Mouse (Mus musculus): Measurements from ENCODE around the gene Vps52. TPM values are rescaled to one million over a fixed set of nuclear protein-coding genes. Genes with fewer than 3 reads are reported as not detected.

The Vps52 gene
- polyA plus RNA-seq, 1 experiment from 2014 or later = 49.1 TPM

GRCm38 (mm10) chr17:33918293-33919203 is 37.1 kb upstream of the Vps52 start:
- no peaks in the 10 kb centered on the region for H3K27me3 ChIP-seq (replicated peaks; ENCODE audit: control insufficient read depth, insufficient read depth, low read length)
- no peak for DNase-seq (ENCODE audit: low spot score)
- WGBS = 52% methylated on average over 37 of the region's 37 CpGs
- H3K4me2 ChIP-seq = peak overlapping the region; percentile 100
- peak overlapping the region; percentile 91 for H3K27ac ChIP-seq (ENCODE audit: low read depth, low read length)
- peak overlapping the region; percentile 86 for H3K9ac ChIP-seq (ENCODE audit: low read depth, low read length)
- peaks cover 27% of the 10 kb centered on the region for H3K36me3 ChIP-seq (ENCODE audit: control insufficient read depth, insufficient read depth, low read length)
- peak; percentile 1; the same call in 1 of the 2 replicates for ATAC-seq (replicated peaks; ENCODE audit: low FRiP score)
- H3K4me1 ChIP-seq (replicated peaks; ENCODE audit: control insufficient read depth, insufficient read depth, low read length) = peaks cover 33% of the 10 kb centered on the region
- H3K4me3 ChIP-seq (ENCODE audit: low read depth, low read length) = peak overlapping the region; percentile 83
- 0 out of 2 replicates have a peak, but pooled peaks cover 2% of the 10 kb centered on the region for H3K9me3 ChIP-seq (ENCODE audit: control insufficient read depth, low read length)

GRCm38 (mm10) chr17:33919351-33920281 is 36.0 kb upstream of the Vps52 start:
- Histone ChIP-seq H3K9me3 (ENCODE audit: control insufficient read depth, low read length) (0 out of 2 replicates have a peak, but pooled peaks cover 2% of the 10 kb centered on the region), H3K4me2 (peak overlapping the region; percentile 100), H3K4me1 (replicated peaks; ENCODE audit: control insufficient read depth, insufficient read depth, low read length) (peaks cover 38% of the 10 kb centered on the region), H3K27ac (ENCODE audit: low read depth, low read length) (peak overlapping the region; percentile 91), H3K9ac (ENCODE audit: low read depth, low read length) (peak overlapping the region; percentile 86), H3K27me3 (replicated peaks; ENCODE audit: control insufficient read depth, insufficient read depth, low read length) (no peaks in the 10 kb centered on the region), H3K36me3 (ENCODE audit: control insufficient read depth, insufficient read depth, low read length) (peaks cover 16% of the 10 kb centered on the region), H3K4me3 (ENCODE audit: low read depth, low read length) (peak overlapping the region; percentile 83)
- peak; percentile 83 for DNase-seq (ENCODE audit: low spot score)
- under 1% methylated on average over 52 of the region's 52 CpGs for WGBS
- peak; percentile 72 for ATAC-seq (replicated peaks; ENCODE audit: low FRiP score)

GRCm38 (mm10) chr17:33920282-33921097 is 35.1 kb upstream of the Vps52 start:
- Histone ChIP-seq H3K4me2 (peak overlapping the region; percentile 100), H3K9ac (ENCODE audit: low read depth, low read length) (peak overlapping the region; percentile 86), H3K4me3 (ENCODE audit: low read depth, low read length) (peak overlapping the region; percentile 83), H3K4me1 (replicated peaks; ENCODE audit: control insufficient read depth, insufficient read depth, low read length) (peaks cover 31% of the 10 kb centered on the region), H3K27me3 (replicated peaks; ENCODE audit: control insufficient read depth, insufficient read depth, low read length) (no peaks in the 10 kb centered on the region), H3K27ac (ENCODE audit: low read depth, low read length) (peak overlapping the region; percentile 91; the same call in 1 of the 2 replicates), H3K36me3 (ENCODE audit: control insufficient read depth, insufficient read depth, low read length) (peaks cover 17% of the 10 kb centered on the region), H3K9me3 (ENCODE audit: control insufficient read depth, low read length) (0 out of 2 replicates have a peak, but pooled peaks cover 2% of the 10 kb centered on the region)
- WGBS = under 1% methylated on average over 36 of the region's 36 CpGs
- DNase-seq (ENCODE audit: low spot score) = peak; percentile 79
- peak; percentile 22; the same call in 1 of the 2 replicates for ATAC-seq (replicated peaks; ENCODE audit: low FRiP score)

GRCm38 (mm10) chr17:33921361-33921760 is 34.3 kb upstream of the Vps52 start:
- DNase-seq (ENCODE audit: low spot score) (no peak), ATAC-seq (replicated peaks; ENCODE audit: low FRiP score) (no peak)
- H3K9ac ChIP-seq (ENCODE audit: low read depth, low read length) = no peak overlapping the region
- H3K4me1 ChIP-seq (replicated peaks; ENCODE audit: control insufficient read depth, insufficient read depth, low read length) = peaks cover 31% of the 10 kb centered on the region
- WGBS = 82% methylated on average over 7 of the region's 7 CpGs
- H3K36me3 ChIP-seq (ENCODE audit: control insufficient read depth, insufficient read depth, low read length) = peaks cover 20% of the 10 kb centered on the region
- no peak overlapping the region for H3K27ac ChIP-seq (ENCODE audit: low read depth, low read length)
- peak overlapping the region; percentile 83; the same call in 1 of the 2 replicates for H3K4me3 ChIP-seq (ENCODE audit: low read depth, low read length)
- H3K9me3 ChIP-seq (ENCODE audit: control insufficient read depth, low read length) = 0 out of 2 replicates have a peak, but pooled peaks cover 2% of the 10 kb centered on the region
- no peaks in the 10 kb centered on the region for H3K27me3 ChIP-seq (replicated peaks; ENCODE audit: control insufficient read depth, insufficient read depth, low read length)
- peak overlapping the region; percentile 100 for H3K4me2 ChIP-seq

- Histone ChIP-seq H3K36me3 (ENCODE audit: control insufficient read depth, insufficient read depth, low read length) (peaks cover 9% of the 10 kb centered on the region; the same call in 1 of the 2 replicates), H3K4me1 (replicated peaks; ENCODE audit: control insufficient read depth, insufficient read depth, low read length) (peaks cover 23% of the 10 kb centered on the region), H3K9me3 (ENCODE audit: control insufficient read depth, low read length) (no peaks in the 10 kb centered on the region), H3K27ac (ENCODE audit: low read depth, low read length) (peak overlapping the region; percentile 59), H3K4me2 (peak overlapping the region; percentile 29), H3K4me3 (ENCODE audit: low read depth, low read length) (peak overlapping the region; percentile 7; the same call in 1 of the 2 replicates), H3K9ac (ENCODE audit: low read depth, low read length) (no peak overlapping the region), H3K27me3 (replicated peaks; ENCODE audit: control insufficient read depth, insufficient read depth, low read length) (no peaks in the 10 kb centered on the region)
- ATAC-seq (replicated peaks; ENCODE audit: low FRiP score) (peak; percentile 46), DNase-seq (ENCODE audit: low spot score) (no peak)
- WGBS = 75% methylated on average over 10 of the region's 10 CpGs
Measured at GRCm38 (mm10) chr17:33924577-33925283, 30.9 kb upstream of the Vps52 start.

- H3K36me3 ChIP-seq (ENCODE audit: control insufficient read depth, insufficient read depth, low read length) = peaks cover 9% of the 10 kb centered on the region; the same call in 1 of the 2 replicates
- H3K4me3 ChIP-seq (ENCODE audit: low read depth, low read length) = 0 out of 2 replicates have a peak overlapping the region, but pooled peaks have one; percentile 14
- no peak for ATAC-seq (replicated peaks; ENCODE audit: low FRiP score)
- H3K27me3 ChIP-seq (replicated peaks; ENCODE audit: control insufficient read depth, insufficient read depth, low read length) = no peaks in the 10 kb centered on the region
- 84% methylated on average over 21 of the region's 21 CpGs for whole genome bisulfite sequencing
- no peaks in the 10 kb centered on the region for H3K9me3 ChIP-seq (ENCODE audit: control insufficient read depth, low read length)
- no peak overlapping the region for H3K9ac ChIP-seq (ENCODE audit: low read depth, low read length)
- no peak overlapping the region for H3K4me2 ChIP-seq
- DNase-seq (ENCODE audit: low spot score) = no peak
- H3K4me1 ChIP-seq (replicated peaks; ENCODE audit: control insufficient read depth, insufficient read depth, low read length) = peaks cover 25% of the 10 kb centered on the region
- peak overlapping the region; percentile 4; the same call in 1 of the 2 replicates for H3K27ac ChIP-seq (ENCODE audit: low read depth, low read length)
Measured at GRCm38 (mm10) chr17:33925406-33926116, 30.1 kb upstream of the Vps52 start.
